Mouse (Mus musculus): ENCODE measurements around the gene Lhfpl1. TPM values are rescaled to one million over a fixed set of nuclear protein-coding genes. Genes with fewer than 3 reads are reported as not detected.
A peak's percentile ranks its signal among the peaks of the same experiment; 100 is the strongest.
"Not testable (repeated sequence)": the region's sequence is repeated elsewhere in the genome, so short reads cannot be mapped to it uniquely, and the experiment has no call there.

The Lhfpl1 gene
- 0.32 and 0.62 TPM in 2 replicates for polyA plus RNA-seq (2012; rRNA removed)

GRCm38 (mm10) chrX:145348377-145349203 is at the start of gene Lhfpl1:
TSS of gene Lhfpl1 (minus strand) at chrX:145349089.
- no peaks in the 10 kb centered on the region for H3K4me1 ChIP-seq (ENCODE audit: control insufficient read depth, insufficient read depth, low read length)
- DNase-seq: no peak
- no peak within 1 kb of the TSS for H3K27ac ChIP-seq (ENCODE audit: insufficient read depth, low read length)
- H3K27me3 ChIP-seq (ENCODE audit: control insufficient read depth, insufficient read depth, low read length): no peaks in the 10 kb centered on the region
- TF ChIP-seq POLR2A (IDR thresholded peaks at IDR 0.05; ENCODE audit: borderline replicate concordance, insufficient read depth, low read length): no peak
- WGBS: 34% methylated on average over 7 of the region's 7 CpGs
- no peak within 1 kb of the TSS for H3K4me3 ChIP-seq (replicated peaks; ENCODE audit: insufficient read depth, low read depth, low read length)

- no peak for TF ChIP-seq CTCF (IDR thresholded peaks at IDR 0.05; ENCODE audit: borderline replicate concordance, insufficient read depth, low read depth, low read length)
- TF ChIP-seq POLR2A (IDR thresholded peaks at IDR 0.05; ENCODE audit: borderline replicate concordance, insufficient read depth, low read length): no peak
- Histone ChIP-seq H3K4me3 (replicated peaks; ENCODE audit: insufficient read depth, low read depth, low read length) (no peak overlapping the region), H3K27me3 (ENCODE audit: control insufficient read depth, insufficient read depth, low read length) (no peaks in the 10 kb centered on the region), H3K4me1 (ENCODE audit: control insufficient read depth, insufficient read depth, low read length) (no peaks in the 10 kb centered on the region), H3K27ac (ENCODE audit: insufficient read depth, low read length) (no peak overlapping the region)
- 81% methylated on average over 5 of the region's 5 CpGs for WGBS
- no peak for DNase-seq
These were observed 22.9 kb upstream of the Lhfpl1 start for GRCm38 (mm10) chrX:145371839-145372238.

GRCm38 (mm10) chrX:145362527-145362926 is 13.6 kb upstream of the Lhfpl1 start:
- DNase-seq: no peak
- H3K27me3 ChIP-seq (ENCODE audit: control insufficient read depth, insufficient read depth, low read length): no peaks in the 10 kb centered on the region
- WGBS: 89% methylated on average over 4 of the region's 4 CpGs
- no peaks in the 10 kb centered on the region for H3K4me1 ChIP-seq (ENCODE audit: control insufficient read depth, insufficient read depth, low read length)
- H3K4me3 ChIP-seq (replicated peaks; ENCODE audit: insufficient read depth, low read depth, low read length): no peak overlapping the region
- no peak overlapping the region for H3K27ac ChIP-seq (ENCODE audit: insufficient read depth, low read length)
- TF ChIP-seq POLR2A (IDR thresholded peaks at IDR 0.05; ENCODE audit: borderline replicate concordance, insufficient read depth, low read length) (no peak), CTCF (IDR thresholded peaks at IDR 0.05; ENCODE audit: borderline replicate concordance, insufficient read depth, low read depth, low read length) (no peak)

- no peak for DNase-seq
- 77% methylated on average over 2 of the region's 2 CpGs for WGBS
- Histone ChIP-seq H3K27me3 (ENCODE audit: control insufficient read depth, insufficient read depth, low read length) (no peaks in the 10 kb centered on the region), H3K4me3 (replicated peaks; ENCODE audit: insufficient read depth, low read depth, low read length) (no peak overlapping the region), H3K27ac (ENCODE audit: insufficient read depth, low read length) (no peak overlapping the region), H3K4me1 (ENCODE audit: control insufficient read depth, insufficient read depth, low read length) (no peaks in the 10 kb centered on the region)
- no peak for TF ChIP-seq POLR2A (IDR thresholded peaks at IDR 0.05; ENCODE audit: borderline replicate concordance, insufficient read depth, low read length)
- TF ChIP-seq CTCF (IDR thresholded peaks at IDR 0.05; ENCODE audit: borderline replicate concordance, insufficient read depth, low read depth, low read length): no peak
These were observed 6.5 kb downstream of the Lhfpl1 start for GRCm38 (mm10) chrX:145342402-145342801.

GRCm38 (mm10) chrX:145336141-145336540 is 12.7 kb downstream of the Lhfpl1 start:
- Histone ChIP-seq H3K27me3 (ENCODE audit: control insufficient read depth, insufficient read depth, low read length) (no peaks in the 10 kb centered on the region), H3K4me3 (replicated peaks; ENCODE audit: insufficient read depth, low read depth, low read length) (no peak overlapping the region), H3K27ac (ENCODE audit: insufficient read depth, low read length) (no peak overlapping the region), H3K4me1 (ENCODE audit: control insufficient read depth, insufficient read depth, low read length) (no peaks in the 10 kb centered on the region)
- DNase-seq: no peak
- TF ChIP-seq CTCF (IDR thresholded peaks at IDR 0.05; ENCODE audit: borderline replicate concordance, insufficient read depth, low read depth, low read length) (no peak), POLR2A (IDR thresholded peaks at IDR 0.05; ENCODE audit: borderline replicate concordance, insufficient read depth, low read length) (no peak)
- WGBS: 65% methylated on average over 1 of the region's 1 CpGs

- WGBS: 87% methylated on average over 1 of the region's 1 CpGs
- DNase-seq: no peak
- no peak for TF ChIP-seq CTCF (IDR thresholded peaks at IDR 0.05; ENCODE audit: borderline replicate concordance, insufficient read depth, low read depth, low read length)
- Histone ChIP-seq H3K27me3 (ENCODE audit: control insufficient read depth, insufficient read depth, low read length) (no peaks in the 10 kb centered on the region), H3K27ac (ENCODE audit: insufficient read depth, low read length) (no peak overlapping the region), H3K4me1 (ENCODE audit: control insufficient read depth, insufficient read depth, low read length) (no peaks in the 10 kb centered on the region), H3K4me3 (replicated peaks; ENCODE audit: insufficient read depth, low read depth, low read length) (no peak overlapping the region)
These were observed 40.3 kb downstream of the Lhfpl1 start for GRCm38 (mm10) chrX:145308555-145308954.

GRCm38 (mm10) chrX:145307174-145307573 is 41.7 kb downstream of the Lhfpl1 start:
- Histone ChIP-seq H3K4me3 (replicated peaks; ENCODE audit: insufficient read depth, low read depth, low read length) (no peak overlapping the region), H3K27ac (ENCODE audit: insufficient read depth, low read length) (no peak overlapping the region), H3K27me3 (ENCODE audit: control insufficient read depth, insufficient read depth, low read length) (no peaks in the 10 kb centered on the region), H3K4me1 (ENCODE audit: control insufficient read depth, insufficient read depth, low read length) (no peaks in the 10 kb centered on the region)
- TF ChIP-seq CTCF (IDR thresholded peaks at IDR 0.05; ENCODE audit: borderline replicate concordance, insufficient read depth, low read depth, low read length) (no peak), POLR2A (IDR thresholded peaks at IDR 0.05; ENCODE audit: borderline replicate concordance, insufficient read depth, low read length) (no peak)
- 8% methylated on average over 2 of the region's 2 CpGs for WGBS
- peak in 1 of 2 experiments; percentile 2 for DNase-seq

GRCm38 (mm10) chrX:145300232-145300631 is 48.7 kb downstream of the Lhfpl1 start:
- H3K4me3 ChIP-seq (replicated peaks; ENCODE audit: insufficient read depth, low read depth, low read length); H3K27me3 ChIP-seq (ENCODE audit: control insufficient read depth, insufficient read depth, low read length); H3K27ac ChIP-seq (ENCODE audit: insufficient read depth, low read length); DNase-seq; H3K4me1 ChIP-seq (ENCODE audit: control insufficient read depth, insufficient read depth, low read length): not testable (repeated sequence)

Data from cerebellum, adult 2 months (tissue).